Mouse (Mus musculus) spleen, adult 2 months (tissue): ENCODE measurements around the gene Spata33.

Experiments
- CTCF ChIP-seq: fragments of 200-500 bp; IDR thresholded peaks from 2 replicates; pipeline ENCODE4 v1.5.1; 2011; ENCODE audit warnings: mild to moderate bottlenecking, inconsistent platforms; ENCODE audit not compliant: insufficient read depth, insufficient read length, insufficient replicate concordance; ENCODE audit errors: extremely low read depth
- POLR2A ChIP-seq: fragments of 200-500 bp; IDR thresholded peaks from 2 replicates; pipeline ENCODE4 v1.6.1; 2011; ENCODE audit warnings: low read depth, low read length, inconsistent platforms

DNA sequence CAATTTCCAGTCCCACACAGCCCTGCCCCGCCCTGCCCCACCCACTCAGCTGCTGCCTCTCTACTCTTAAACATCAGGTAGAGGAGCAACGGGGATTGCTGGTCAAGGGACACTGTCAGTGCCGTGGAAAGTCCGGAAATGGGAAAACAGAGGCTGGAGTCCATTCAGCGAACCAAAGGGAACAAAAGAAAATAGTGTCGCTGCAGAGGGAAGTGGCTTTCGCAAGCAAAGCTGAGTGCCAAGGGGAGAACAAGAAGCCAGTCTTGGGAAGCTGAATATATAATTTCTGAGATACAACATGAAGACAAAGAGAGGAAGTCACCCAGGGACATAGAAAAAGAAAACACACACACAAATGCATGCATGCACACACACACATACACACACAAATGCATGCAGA is 23.8 kb upstream of the Spata33 start:
- TF ChIP-seq CTCF: no peak
- TF ChIP-seq POLR2A: no peak
